Mouse (Mus musculus): ENCODE data around the gene Mdc1. TPM values are rescaled to one million over a fixed set of nuclear protein-coding genes. Genes with fewer than 3 reads are reported as not detected.

Mdc1 gene
- polyA plus RNA-seq, 1 experiment from 2014 or later = 13.2 TPM

DNA sequence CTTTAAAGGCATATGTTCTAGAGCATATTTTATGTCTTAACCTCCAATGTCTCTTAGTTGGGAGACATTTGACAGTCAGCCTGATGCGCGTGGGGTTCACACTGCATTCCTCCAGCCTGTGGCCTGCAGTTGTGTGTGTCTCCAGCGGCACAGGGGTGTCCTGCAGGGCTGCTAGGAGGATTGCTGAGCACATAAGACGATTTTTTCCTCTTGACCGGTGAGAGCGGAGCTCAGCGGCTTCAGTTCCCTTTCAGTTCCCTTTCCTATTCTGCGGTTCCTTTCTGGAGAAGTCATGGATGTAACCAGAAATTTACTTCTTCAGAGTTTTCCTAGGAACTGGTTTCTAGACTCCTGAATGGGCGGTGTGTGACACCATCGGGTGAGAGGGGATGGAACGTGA is 31.9 kb upstream of the Mdc1 start:
- Histone ChIP-seq H3K27ac (ENCODE audit: low read length) (no peak overlapping the region), H3K9me3 (ENCODE audit: control insufficient read depth, low read length) (no peaks in the 10 kb centered on the region), H3K36me3 (ENCODE audit: control insufficient read depth, insufficient read depth) (no peaks in the 10 kb centered on the region), H3K9ac (replicated peaks; ENCODE audit: low read depth, low read length) (no peak overlapping the region), H3K4me3 (replicated peaks; ENCODE audit: low read length) (no peak overlapping the region), H3K4me2 (ENCODE audit: low read length) (no peak overlapping the region), H3K27me3 (replicated peaks; ENCODE audit: control insufficient read depth, insufficient read depth, low read length) (no peaks in the 10 kb centered on the region), H3K4me1 (replicated peaks; ENCODE audit: control insufficient read depth, insufficient read depth, low read length) (peaks cover 6% of the 10 kb centered on the region; the same call in 1 of the 2 replicates)
- ATAC-seq = no peak
- WGBS = 88% methylated on average over 11 of the region's 11 CpGs

DNA sequence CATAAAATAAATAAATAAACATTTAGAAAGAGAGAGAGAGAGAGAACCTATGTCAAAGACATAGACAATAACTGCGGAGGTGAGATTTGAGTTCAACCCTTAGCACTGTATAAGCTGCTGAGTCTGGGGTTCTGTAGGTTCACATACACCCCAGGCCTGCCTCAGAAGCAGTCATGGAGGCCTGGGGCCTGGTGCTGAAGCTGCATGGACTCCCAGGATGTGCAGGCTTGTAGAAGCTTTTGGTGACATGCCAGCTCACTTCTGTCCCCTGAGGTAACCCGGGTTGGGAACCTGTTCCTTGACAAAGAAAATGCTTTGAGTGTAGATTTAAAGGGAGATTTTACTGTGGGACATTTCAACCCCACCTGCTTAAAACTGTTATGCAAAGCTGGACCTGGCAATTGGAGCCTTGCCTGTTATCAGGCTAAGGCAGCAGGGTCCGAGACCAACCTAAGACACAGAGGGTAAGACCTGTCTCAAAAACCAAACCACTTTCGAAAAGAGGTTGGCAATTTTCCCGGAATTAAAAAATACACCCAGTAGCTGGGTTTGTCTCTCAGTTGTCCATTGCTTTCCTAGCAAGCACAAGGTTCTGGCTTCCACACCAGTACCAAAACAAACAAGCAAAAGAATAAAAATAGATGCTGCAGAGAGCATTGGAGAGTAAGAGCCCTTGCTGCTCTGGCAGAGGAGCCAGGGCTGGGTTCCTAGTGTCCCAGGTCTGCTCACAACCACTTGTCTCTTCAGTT is 30.2 kb upstream of the Mdc1 start:
- no peak overlapping the region for H3K4me2 ChIP-seq (ENCODE audit: low read length)
- no peaks in the 10 kb centered on the region for H3K27me3 ChIP-seq (replicated peaks; ENCODE audit: control insufficient read depth, insufficient read depth, low read length)
- WGBS = 68% methylated on average over 5 of the region's 5 CpGs
- H3K9ac ChIP-seq (replicated peaks; ENCODE audit: low read depth, low read length) = no peak overlapping the region
- ATAC-seq = no peak
- no peaks in the 10 kb centered on the region for H3K36me3 ChIP-seq (ENCODE audit: control insufficient read depth, insufficient read depth)
- H3K27ac ChIP-seq (ENCODE audit: low read length) = no peak overlapping the region
- H3K9me3 ChIP-seq (ENCODE audit: control insufficient read depth, low read length) = no peaks in the 10 kb centered on the region
- H3K4me1 ChIP-seq (replicated peaks; ENCODE audit: control insufficient read depth, insufficient read depth, low read length) = peaks cover 6% of the 10 kb centered on the region; the same call in 1 of the 2 replicates
- H3K4me3 ChIP-seq (replicated peaks; ENCODE audit: low read length) = no peak overlapping the region

DNA sequence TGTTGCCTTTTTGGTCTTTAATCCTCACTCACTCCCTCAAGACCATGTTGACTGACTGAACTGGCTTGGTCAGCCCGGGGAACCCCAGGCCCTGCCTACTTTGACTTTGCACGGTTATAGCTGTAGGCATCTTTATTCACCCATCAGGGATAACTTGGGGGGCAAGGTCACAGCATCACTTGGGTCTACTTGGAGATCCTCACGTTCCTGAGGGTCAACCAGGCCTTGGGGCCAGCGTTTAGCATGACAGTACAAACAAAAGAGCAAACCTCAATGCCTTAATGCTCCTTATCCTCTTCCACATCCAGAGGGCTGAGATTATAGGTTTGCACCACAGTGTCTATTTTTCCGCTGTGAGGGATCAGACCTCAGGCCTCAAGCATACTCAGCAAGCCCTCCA is 29.0 kb upstream of the Mdc1 start:
- no peaks in the 10 kb centered on the region for H3K36me3 ChIP-seq (ENCODE audit: control insufficient read depth, insufficient read depth)
- no peak overlapping the region for H3K4me3 ChIP-seq (replicated peaks; ENCODE audit: low read length)
- ATAC-seq = no peak
- peaks cover 6% of the 10 kb centered on the region; the same call in 1 of the 2 replicates for H3K4me1 ChIP-seq (replicated peaks; ENCODE audit: control insufficient read depth, insufficient read depth, low read length)
- WGBS = 80% methylated on average over 5 of the region's 5 CpGs
- no peak overlapping the region for H3K9ac ChIP-seq (replicated peaks; ENCODE audit: low read depth, low read length)
- no peaks in the 10 kb centered on the region for H3K9me3 ChIP-seq (ENCODE audit: control insufficient read depth, low read length)
- H3K4me2 ChIP-seq (ENCODE audit: low read length) = no peak overlapping the region
- no peak overlapping the region for H3K27ac ChIP-seq (ENCODE audit: low read length)
- no peaks in the 10 kb centered on the region for H3K27me3 ChIP-seq (replicated peaks; ENCODE audit: control insufficient read depth, insufficient read depth, low read length)

DNA sequence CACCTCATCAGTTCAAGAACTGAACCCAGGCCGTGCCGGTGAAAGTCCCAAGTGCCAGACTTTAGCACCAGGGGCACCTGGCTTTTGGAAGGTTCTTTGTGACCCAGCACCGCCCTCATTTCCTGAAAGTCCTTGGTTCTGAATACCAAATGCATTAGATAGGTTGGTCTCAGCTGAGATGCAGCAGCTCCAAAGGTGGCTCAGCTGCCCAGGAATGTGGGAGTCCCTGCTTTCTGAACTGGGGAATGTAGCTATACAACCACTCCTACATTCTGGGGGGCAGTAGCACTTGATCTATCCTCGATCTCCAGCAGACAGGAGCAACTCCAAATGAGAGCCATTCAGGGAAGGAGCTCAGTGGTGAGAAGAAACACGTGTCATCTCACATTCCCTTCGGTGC is 28.6 kb upstream of the Mdc1 start:
- no peaks in the 10 kb centered on the region for H3K9me3 ChIP-seq (ENCODE audit: control insufficient read depth, low read length)
- no peaks in the 10 kb centered on the region for H3K27me3 ChIP-seq (replicated peaks; ENCODE audit: control insufficient read depth, insufficient read depth, low read length)
- no peak for ATAC-seq
- peaks cover 6% of the 10 kb centered on the region; the same call in 1 of the 2 replicates for H3K4me1 ChIP-seq (replicated peaks; ENCODE audit: control insufficient read depth, insufficient read depth, low read length)
- 68% methylated on average over 6 of the region's 6 CpGs for WGBS
- H3K4me2 ChIP-seq (ENCODE audit: low read length) = no peak overlapping the region
- H3K4me3 ChIP-seq (replicated peaks; ENCODE audit: low read length) = no peak overlapping the region
- H3K36me3 ChIP-seq (ENCODE audit: control insufficient read depth, insufficient read depth) = no peaks in the 10 kb centered on the region
- no peak overlapping the region for H3K27ac ChIP-seq (ENCODE audit: low read length)
- H3K9ac ChIP-seq (replicated peaks; ENCODE audit: low read depth, low read length) = no peak overlapping the region

- H3K9me3 ChIP-seq (ENCODE audit: control insufficient read depth, low read length) = no peaks in the 10 kb centered on the region
- H3K36me3 ChIP-seq (ENCODE audit: control insufficient read depth, insufficient read depth) = no peaks in the 10 kb centered on the region
- no peak overlapping the region for H3K9ac ChIP-seq (replicated peaks; ENCODE audit: low read depth, low read length)
- 17% methylated on average over 7 of the region's 7 CpGs for WGBS
- peaks cover 6% of the 10 kb centered on the region; the same call in 1 of the 2 replicates for H3K4me1 ChIP-seq (replicated peaks; ENCODE audit: control insufficient read depth, insufficient read depth, low read length)
- 0 out of 2 replicates have a peak, but pooled peaks have one; percentile 50 for ATAC-seq
- no peak overlapping the region for H3K4me3 ChIP-seq (replicated peaks; ENCODE audit: low read length)
- H3K27me3 ChIP-seq (replicated peaks; ENCODE audit: control insufficient read depth, insufficient read depth, low read length) = no peaks in the 10 kb centered on the region
- no peak overlapping the region for H3K4me2 ChIP-seq (ENCODE audit: low read length)
- H3K27ac ChIP-seq (ENCODE audit: low read length) = no peak overlapping the region
Measured at GRCm38 (mm10) chr17:35813245-35813647, 28.1 kb upstream of the Mdc1 start.

GRCm38 (mm10) chr17:35813653-35814052 is 27.7 kb upstream of the Mdc1 start:
- no peaks in the 10 kb centered on the region for H3K9me3 ChIP-seq (ENCODE audit: control insufficient read depth, low read length)
- H3K4me2 ChIP-seq (ENCODE audit: low read length) = no peak overlapping the region
- H3K27me3 ChIP-seq (replicated peaks; ENCODE audit: control insufficient read depth, insufficient read depth, low read length) = no peaks in the 10 kb centered on the region
- H3K36me3 ChIP-seq (ENCODE audit: control insufficient read depth, insufficient read depth) = no peaks in the 10 kb centered on the region
- ATAC-seq = no peak
- no peak overlapping the region for H3K9ac ChIP-seq (replicated peaks; ENCODE audit: low read depth, low read length)
- 65% methylated on average over 7 of the region's 7 CpGs for WGBS
- H3K27ac ChIP-seq (ENCODE audit: low read length) = no peak overlapping the region
- no peak overlapping the region for H3K4me3 ChIP-seq (replicated peaks; ENCODE audit: low read length)
- peaks cover 6% of the 10 kb centered on the region; the same call in 1 of the 2 replicates for H3K4me1 ChIP-seq (replicated peaks; ENCODE audit: control insufficient read depth, insufficient read depth, low read length)

DNA sequence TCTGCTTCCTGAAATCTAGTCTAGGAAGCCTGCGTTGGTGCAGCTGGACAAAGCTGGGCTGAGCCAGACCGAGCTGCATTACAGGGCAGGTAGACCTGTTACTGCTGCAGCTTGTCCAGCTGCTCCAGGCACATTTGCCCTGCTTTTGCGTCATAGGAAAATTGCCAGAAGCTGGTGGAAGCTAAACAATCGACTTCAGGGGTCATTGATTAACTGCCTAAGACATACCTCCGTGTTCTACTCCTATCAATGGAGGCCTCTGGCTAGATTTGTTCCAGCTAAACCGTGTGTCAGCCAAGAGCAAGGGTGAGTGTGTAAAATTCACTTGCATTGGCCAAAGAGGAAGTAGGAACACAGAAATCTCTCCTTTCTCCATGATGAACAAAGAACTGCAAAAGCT is 26.6 kb upstream of the Mdc1 start:
- no peak for ATAC-seq
- Histone ChIP-seq H3K27ac (ENCODE audit: low read length) (no peak overlapping the region), H3K27me3 (replicated peaks; ENCODE audit: control insufficient read depth, insufficient read depth, low read length) (peaks cover 5% of the 10 kb centered on the region; the same call in 1 of the 2 replicates), H3K9ac (replicated peaks; ENCODE audit: low read depth, low read length) (no peak overlapping the region), H3K36me3 (ENCODE audit: control insufficient read depth, insufficient read depth) (no peaks in the 10 kb centered on the region), H3K4me1 (replicated peaks; ENCODE audit: control insufficient read depth, insufficient read depth, low read length) (peaks cover 6% of the 10 kb centered on the region; the same call in 1 of the 2 replicates), H3K4me2 (ENCODE audit: low read length) (no peak overlapping the region), H3K4me3 (replicated peaks; ENCODE audit: low read length) (no peak overlapping the region), H3K9me3 (ENCODE audit: control insufficient read depth, low read length) (no peaks in the 10 kb centered on the region)
- WGBS = 68% methylated on average over 6 of the region's 6 CpGs

DNA sequence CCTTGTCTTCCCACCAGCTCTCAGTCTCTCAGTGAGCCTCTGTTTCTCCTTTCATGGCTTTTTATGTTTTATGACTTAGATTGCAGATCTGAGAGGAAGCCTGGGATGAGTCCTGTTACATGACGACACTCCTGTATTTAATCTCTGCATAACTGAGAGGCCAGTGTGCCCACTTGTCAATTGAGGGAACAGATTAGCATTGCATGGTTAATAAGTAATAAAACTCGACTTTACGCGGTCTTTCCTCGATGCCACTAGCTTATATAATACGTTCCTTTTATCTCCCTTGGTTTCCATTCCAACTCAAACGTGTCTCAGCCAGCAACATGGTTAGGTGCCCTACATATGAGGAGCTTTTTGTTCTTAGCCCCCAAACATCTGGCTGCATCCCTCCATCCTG is 25.5 kb upstream of the Mdc1 start:
- Histone ChIP-seq H3K36me3 (ENCODE audit: control insufficient read depth, insufficient read depth) (no peaks in the 10 kb centered on the region), H3K4me2 (ENCODE audit: low read length) (no peak overlapping the region), H3K4me3 (replicated peaks; ENCODE audit: low read length) (no peak overlapping the region), H3K27ac (ENCODE audit: low read length) (no peak overlapping the region), H3K4me1 (replicated peaks; ENCODE audit: control insufficient read depth, insufficient read depth, low read length) (peaks cover 6% of the 10 kb centered on the region; the same call in 1 of the 2 replicates), H3K9ac (replicated peaks; ENCODE audit: low read depth, low read length) (no peak overlapping the region), H3K27me3 (replicated peaks; ENCODE audit: control insufficient read depth, insufficient read depth, low read length) (peaks cover 5% of the 10 kb centered on the region; the same call in 1 of the 2 replicates), H3K9me3 (ENCODE audit: control insufficient read depth, low read length) (no peaks in the 10 kb centered on the region)
- WGBS = 74% methylated on average over 7 of the region's 7 CpGs
- ATAC-seq = no peak

DNA sequence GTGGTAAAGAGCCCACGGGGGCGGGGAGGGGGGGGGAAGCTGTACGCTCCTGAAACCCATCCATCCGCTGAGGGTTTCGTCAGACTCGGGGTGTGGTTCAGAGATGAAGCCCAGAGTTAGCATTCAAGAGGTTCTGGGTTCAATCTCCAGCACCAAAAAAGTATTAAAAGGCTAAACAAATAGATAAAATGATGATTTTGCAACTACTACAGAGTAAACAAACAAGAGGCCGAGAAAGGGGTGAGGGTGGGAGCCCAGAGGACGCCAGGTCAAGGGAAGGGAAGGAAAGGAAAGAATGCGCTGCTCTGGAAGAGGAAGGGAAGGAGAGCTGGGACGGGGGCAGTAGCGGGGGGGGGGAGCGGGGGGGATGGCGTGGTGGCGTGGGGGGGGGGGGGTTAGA is 24.6 kb upstream of the Mdc1 start:
- Histone ChIP-seq H3K9ac (replicated peaks; ENCODE audit: low read depth, low read length) (no peak overlapping the region), H3K4me1 (replicated peaks; ENCODE audit: control insufficient read depth, insufficient read depth, low read length) (peaks cover 14% of the 10 kb centered on the region), H3K27me3 (replicated peaks; ENCODE audit: control insufficient read depth, insufficient read depth, low read length) (peaks cover 5% of the 10 kb centered on the region; the same call in 1 of the 2 replicates), H3K27ac (ENCODE audit: low read length) (no peak overlapping the region), H3K9me3 (ENCODE audit: control insufficient read depth, low read length) (no peaks in the 10 kb centered on the region), H3K36me3 (ENCODE audit: control insufficient read depth, insufficient read depth) (no peaks in the 10 kb centered on the region), H3K4me2 (ENCODE audit: low read length) (no peak overlapping the region), H3K4me3 (replicated peaks; ENCODE audit: low read length) (no peak overlapping the region)
- WGBS = 48% methylated on average over 8 of the region's 14 CpGs
- no peak for ATAC-seq
